In the genomic region with DNA sequence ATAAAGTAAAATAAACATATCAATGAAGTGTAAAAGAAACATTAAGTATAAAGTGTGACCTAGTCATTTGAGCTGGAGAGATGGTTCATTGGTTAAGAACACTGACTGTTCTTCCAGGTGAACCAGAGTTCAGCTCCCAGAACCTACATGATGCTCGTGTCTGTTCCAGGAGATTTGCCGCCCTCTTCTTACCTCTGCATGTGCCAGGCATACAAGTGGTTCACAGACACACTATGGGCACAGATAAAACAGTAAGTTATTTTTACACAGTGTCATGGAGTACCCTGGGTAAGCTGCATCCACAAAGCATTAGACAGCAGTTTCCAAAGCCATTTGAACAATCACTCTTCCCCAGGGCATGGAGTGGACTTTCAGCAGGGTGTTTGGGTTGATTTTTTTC, we compare ENCODE assay signal across 29 mouse cellular contexts. TPM values are rescaled to one million over a fixed set of nuclear protein-coding genes. Genes with fewer than 3 reads are reported as not detected.
DNase-seq lines count a peak whose midpoint lies in the region; ATAC-seq and TF ChIP-seq lines count a peak whose summit lies in the region.
"Had no signal": no experiment of that assay in that cellular context is flagged by ENCODE, and none has a peak within 500 bp of the region (broad histone marks: within the 10 kb centered on the region; RNA-seq: fewer than 3 reads in every experiment).

No protein-coding gene starts in this region.

- no peak for DNase-seq in heart, adult 18-20 months
- no peak for DNase-seq in liver, postnatal 0 days
- DNase-seq in urinary bladder, adult 18-20 months (ENCODE audit: low spot score in 2 of 2) = no peak
- DNase-seq in right cerebral cortex, adult 18-20 months = no peak
- DNase-seq: adrenal gland, adult 2 months; cerebellum, adult 11-12 months; cerebellum, postnatal 14 days; kidney, postnatal 14 days; layer of hippocampus, adult 9-11 months; lung, adult 2 months; lung, postnatal 10 days; right cerebral cortex, postnatal 14 days; thymus, postnatal 4 days had no signal

- H3K27ac ChIP-seq in heart, embryonic 12.5 days (ENCODE audit: poor library complexity, severe bottlenecking) = no peak overlapping the region
- peak overlapping the region; percentile 94 for H3K27ac ChIP-seq in liver, embryonic 12.5 days
- peak overlapping the region; percentile 65 for H3K27ac ChIP-seq in liver, postnatal 0 days (ENCODE audit: low read depth)
- H3K27ac ChIP-seq: embryonic facial prominence, embryonic 10.5 days; embryonic facial prominence, embryonic 15.5 days; forebrain, embryonic 10.5 days; forebrain, embryonic 15.5 days; hindbrain, embryonic 14.5 days; limb, embryonic 13.5 days; macrophage; midbrain, embryonic 10.5 days; neural tube, embryonic 13.5 days had no signal

- TF ChIP-seq EP300 in liver, postnatal 0 days (IDR thresholded peaks at IDR 0.05; ENCODE audit: low read depth) = peak; percentile 53; the same call in 1 of the 2 replicates

- no peak for TF ChIP-seq CTCF in liver, postnatal 0 days (IDR thresholded peaks at IDR 0.05; ENCODE audit: low read depth)

- no peak overlapping the region for H3K4me3 ChIP-seq in heart, embryonic 12.5 days
- H3K4me3 ChIP-seq in liver, embryonic 12.5 days = no peak overlapping the region
- no peak overlapping the region for H3K4me3 ChIP-seq in liver, postnatal 0 days (ENCODE audit: low read depth, low read length)
- H3K4me3 ChIP-seq: embryonic facial prominence, embryonic 10.5 days; embryonic facial prominence, embryonic 15.5 days; forebrain, embryonic 10.5 days; forebrain, embryonic 15.5 days; limb, embryonic 13.5 days; midbrain, embryonic 10.5 days; neural tube, embryonic 13.5 days had no signal

- 0 out of 2 replicates have a peak, but pooled peaks have one; percentile 30 for ATAC-seq in heart, embryonic 12.5 days (ENCODE audit: insufficient number of reproducible peaks, low FRiP score)
- ATAC-seq in erythroblast, adult 5-6 weeks (replicated peaks; ENCODE audit: low FRiP score, poor library complexity, severe bottlenecking) = peak; percentile 8; the same call in 1 of the 2 replicates
- peak; percentile 20 for ATAC-seq in liver, embryonic 12.5 days
- ATAC-seq in liver, postnatal 0 days = peak; percentile 34
- no peak for ATAC-seq in monocyte, adult 5-6 weeks (replicated peaks; ENCODE audit: insufficient number of reproducible peaks, low FRiP score, low TSS enrichment, poor library complexity, severe bottlenecking)
- ATAC-seq: activated CD4-positive, CD25-positive, alpha-beta regulatory T cell, adult 4 months; forebrain, embryonic 15.5 days; intestine, postnatal 0 days had no signal

- H3K36me3 ChIP-seq in heart, embryonic 12.5 days = no peaks in the 10 kb centered on the region
- H3K36me3 ChIP-seq in liver, embryonic 12.5 days = no peaks in the 10 kb centered on the region
- no peaks in the 10 kb centered on the region for H3K36me3 ChIP-seq in liver, postnatal 0 days (replicated peaks; ENCODE audit: insufficient read depth, low read length)
- H3K36me3 ChIP-seq: embryonic facial prominence, embryonic 10.5 days; embryonic facial prominence, embryonic 15.5 days; forebrain, embryonic 10.5 days; forebrain, embryonic 15.5 days; limb, embryonic 13.5 days; midbrain, embryonic 10.5 days; neural tube, embryonic 13.5 days had no signal

- no peak overlapping the region for H3K9ac ChIP-seq in heart, embryonic 12.5 days
- H3K9ac ChIP-seq in liver, embryonic 12.5 days = peak overlapping the region; percentile 37; the same call in 1 of the 2 replicates
- H3K9ac ChIP-seq in liver, postnatal 0 days (replicated peaks) = no peak overlapping the region
- H3K9ac ChIP-seq: embryonic facial prominence, embryonic 15.5 days; forebrain, embryonic 15.5 days; hindbrain, embryonic 14.5 days; limb, embryonic 13.5 days; neural tube, embryonic 13.5 days had no signal

- WGBS in heart, embryonic 12.5 days = 73% methylated on average over 2 of the region's 2 CpGs
- WGBS in liver, embryonic 12.5 days (ENCODE audit: insufficient replicate concordance) = 60% methylated on average over 2 of the region's 2 CpGs
- WGBS in liver, postnatal 0 days (ENCODE audit: insufficient replicate concordance) = 59% methylated on average over 2 of the region's 2 CpGs

- H3K4me2 ChIP-seq in heart, embryonic 12.5 days = no peak overlapping the region
- peak overlapping the region; percentile 49 for H3K4me2 ChIP-seq in liver, embryonic 12.5 days
- H3K4me2 ChIP-seq in liver, postnatal 0 days (ENCODE audit: low read depth, low read length) = peak overlapping the region; percentile 10; the same call in 1 of the 2 replicates
- H3K4me2 ChIP-seq: embryonic facial prominence, embryonic 15.5 days; forebrain, embryonic 15.5 days; hindbrain, embryonic 14.5 days; limb, embryonic 13.5 days; neural tube, embryonic 13.5 days had no signal

- H3K9me3 ChIP-seq in heart, embryonic 12.5 days (replicated peaks) = no peaks in the 10 kb centered on the region
- H3K9me3 ChIP-seq in liver, embryonic 12.5 days (replicated peaks) = no peaks in the 10 kb centered on the region
- no peaks in the 10 kb centered on the region for H3K9me3 ChIP-seq in liver, postnatal 0 days (ENCODE audit: low read length)
- H3K9me3 ChIP-seq: embryonic facial prominence, embryonic 10.5 days; embryonic facial prominence, embryonic 15.5 days; forebrain, embryonic 10.5 days; forebrain, embryonic 15.5 days; limb, embryonic 13.5 days; midbrain, embryonic 10.5 days; neural tube, embryonic 13.5 days had no signal

- H3K4me1 ChIP-seq in heart, embryonic 12.5 days (replicated peaks) = peaks cover 13% of the 10 kb centered on the region
- H3K4me1 ChIP-seq in liver, embryonic 12.5 days = peaks cover 72% of the 10 kb centered on the region
- H3K4me1 ChIP-seq in liver, postnatal 0 days (ENCODE audit: insufficient read depth) = peaks cover 35% of the 10 kb centered on the region

- H3K27me3 ChIP-seq in heart, embryonic 12.5 days (replicated peaks) = peaks cover 51% of the 10 kb centered on the region
- H3K27me3 ChIP-seq in liver, embryonic 12.5 days (replicated peaks) = peaks cover 47% of the 10 kb centered on the region
- peaks cover 25% of the 10 kb centered on the region for H3K27me3 ChIP-seq in liver, postnatal 0 days (ENCODE audit: insufficient read depth, low read length)

RNA-seq across cellular contexts. Expression of gene Reln, which starts 3.2 kb away (rescaled TPM):
- 4.6 TPM in 2 replicates for polyA plus RNA-seq in heart, embryonic 12.5 days (2016; fragmentation: Nextera tagmentation; extraction: Ambion mirVana)
- total RNA-seq in heart, adult 18-20 months (2021) = 1 to 10 TPM; 2.2 to 3.4 TPM
- 272 and 297 TPM in 2 replicates for total RNA-seq in erythroblast, adult 5-6 weeks (2015; ENCODE audit: low replicate concordance)
- total RNA-seq in erythroblast, adult 5-6 weeks (2017; ENCODE audit: low replicate concordance) = 308 and 319 TPM in 2 replicates
- 33.4 and 36.7 TPM in 2 replicates for polyA plus RNA-seq in liver, embryonic 12.5 days (2016; fragmentation: Nextera tagmentation; extraction: Ambion mirVana)
- polyA plus RNA-seq in liver, postnatal 0 days (2015; fragmentation: Nextera tagmentation; extraction: Ambion mirVana) = 15.0 and 16.8 TPM in 2 replicates
- total RNA-seq in monocyte, adult 5-6 weeks (2017) = 0.57 to 7.5 TPM (median 0.85 TPM) in 3 replicates
- total RNA-seq: hematopoietic stem cell, adult 5-6 weeks had no signal
- polyA plus RNA-seq: macrophage had no signal

Comparison
In these comparisons a context has a peak if more than half of its experiments do, and no peak if none do; other contexts are left out.
1. RNA of gene Reln, which starts 3.2 kb away (total RNA-seq): 272 to 319 TPM in erythroblast, adult 5-6 weeks; 2.2 to 3.4 TPM in heart, adult 18-20 months and 0.57 to 7.5 TPM in monocyte, adult 5-6 weeks; every median in the first group is over 10 times any median in the second.